ENCODE assay signal across 18 mouse cellular contexts in the genomic region with DNA sequence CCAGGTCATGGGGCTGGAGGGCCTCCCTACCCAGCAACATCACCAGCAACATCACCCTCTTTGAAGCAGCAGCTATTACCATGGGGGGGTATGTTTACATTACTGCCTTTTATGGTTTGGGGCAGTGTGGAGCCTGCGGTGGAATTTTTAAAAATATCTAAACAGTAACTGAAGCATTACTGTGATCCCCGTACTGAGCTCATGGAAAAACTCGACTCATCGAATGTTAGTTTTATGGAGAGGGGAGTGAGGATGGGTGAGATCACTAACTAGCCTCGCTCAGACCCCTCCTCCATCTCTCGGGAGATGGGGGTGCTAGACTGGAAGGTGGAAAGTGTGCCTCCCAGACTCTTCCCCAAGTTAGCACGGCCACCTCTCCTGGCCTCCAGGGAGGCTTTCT. TPM values are rescaled to one million over a fixed set of nuclear protein-coding genes. Genes with fewer than 3 reads are reported as not detected.
DNase-seq lines count a peak whose midpoint lies in the region; ATAC-seq and TF ChIP-seq lines count a peak whose summit lies in the region.
"Had no signal": no experiment of that assay in that cellular context is flagged by ENCODE, and none has a peak within 500 bp of the region (broad histone marks: within the 10 kb centered on the region; RNA-seq: fewer than 3 reads in every experiment).

No protein-coding gene starts in this region.

- 12% methylated on average over 7 of the region's 7 CpGs for WGBS in kidney, embryonic 16.5 days
- 57% methylated on average over 7 of the region's 7 CpGs for WGBS in embryonic facial prominence, embryonic 10.5 days
- WGBS in intestine, embryonic 14.5 days = 11% methylated on average over 7 of the region's 7 CpGs
- 57% methylated on average over 7 of the region's 7 CpGs for WGBS in small intestine, adult 2 months
- WGBS in midbrain, embryonic 16.5 days = 71% methylated on average over 7 of the region's 7 CpGs

- H3K9me3 ChIP-seq in kidney, embryonic 16.5 days (ENCODE audit: low read length) = no peaks in the 10 kb centered on the region
- H3K9me3 ChIP-seq in embryonic facial prominence, embryonic 10.5 days = no peaks in the 10 kb centered on the region
- no peaks in the 10 kb centered on the region for H3K9me3 ChIP-seq in intestine, embryonic 14.5 days (ENCODE audit: control insufficient read depth, low read length)
- no peaks in the 10 kb centered on the region for H3K9me3 ChIP-seq in midbrain, embryonic 16.5 days (replicated peaks; ENCODE audit: control insufficient read depth, low read length, poor library complexity, severe bottlenecking)
- H3K9me3 ChIP-seq: liver, embryonic 13.5 days; megakaryocyte, embryonic 14.5 days; neural tube, embryonic 15.5 days had no signal

- DNase-seq in kidney, adult 18-20 months = no peak
- DNase-seq in embryonic facial prominence, embryonic 10.5 days (ENCODE audit: low spot score) = no peak
- no peak for DNase-seq in intestine, embryonic 14.5 days (ENCODE audit: low spot score)
- no peak for DNase-seq in left cerebral cortex, postnatal 25 days (ENCODE audit: low spot score in 2 of 2)
- DNase-seq: cerebellum, adult 11-12 months; liver, embryonic 13.5 days; retina, postnatal 1 day; thymus, adult 18-20 months had no signal

- H3K4me2 ChIP-seq in kidney, embryonic 16.5 days (replicated peaks; ENCODE audit: low read depth, low read length) = no peak overlapping the region
- H3K4me2 ChIP-seq in intestine, embryonic 14.5 days (ENCODE audit: low read length) = peak overlapping the region; percentile 14; the same call in 1 of the 2 replicates
- no peak overlapping the region for H3K4me2 ChIP-seq in midbrain, embryonic 16.5 days (ENCODE audit: low read length)
- H3K4me2 ChIP-seq: liver, embryonic 13.5 days; neural tube, embryonic 15.5 days had no signal

- H3K36me3 ChIP-seq in kidney, embryonic 16.5 days (ENCODE audit: insufficient read depth, low read length) = no peaks in the 10 kb centered on the region
- no peaks in the 10 kb centered on the region for H3K36me3 ChIP-seq in embryonic facial prominence, embryonic 10.5 days (replicated peaks)
- H3K36me3 ChIP-seq in intestine, embryonic 14.5 days (ENCODE audit: control insufficient read depth, insufficient read depth, low read length) = no peaks in the 10 kb centered on the region
- no peaks in the 10 kb centered on the region for H3K36me3 ChIP-seq in small intestine, adult 2 months (ENCODE audit: control insufficient read depth, insufficient read depth, low read length)
- H3K36me3 ChIP-seq in midbrain, embryonic 16.5 days (ENCODE audit: control insufficient read depth, insufficient read depth, low read length) = no peaks in the 10 kb centered on the region
- H3K36me3 ChIP-seq: liver, embryonic 13.5 days; neural tube, embryonic 15.5 days had no signal

- peaks cover 42% of the 10 kb centered on the region for H3K4me1 ChIP-seq in kidney, embryonic 16.5 days (ENCODE audit: insufficient read depth, low read length)
- peaks cover 75% of the 10 kb centered on the region for H3K4me1 ChIP-seq in embryonic facial prominence, embryonic 10.5 days
- H3K4me1 ChIP-seq in intestine, embryonic 14.5 days (replicated peaks; ENCODE audit: control insufficient read depth, insufficient read depth, low read length) = peaks cover 57% of the 10 kb centered on the region
- H3K4me1 ChIP-seq in small intestine, adult 2 months (ENCODE audit: control insufficient read depth, insufficient read depth, insufficient read length, low read length) = peaks cover 16% of the 10 kb centered on the region
- peaks cover 12% of the 10 kb centered on the region for H3K4me1 ChIP-seq in midbrain, embryonic 16.5 days (ENCODE audit: control insufficient read depth, insufficient read depth, low read length)

- TF ChIP-seq CTCF in small intestine, adult 2 months (IDR thresholded peaks at IDR 0.05; ENCODE audit: extremely low read depth, insufficient read length, insufficient replicate concordance, low read depth, low read length) = no peak

- ATAC-seq in kidney, embryonic 16.5 days (ENCODE audit: low FRiP score, low TSS enrichment) = 0 out of 2 replicates have a peak, but pooled peaks have one; percentile 14
- ATAC-seq in intestine, embryonic 14.5 days (replicated peaks; ENCODE audit: low FRiP score, low TSS enrichment, low read depth) = no peak
- ATAC-seq in midbrain, embryonic 16.5 days = no peak
- ATAC-seq: hindbrain, postnatal 0 days had no signal

- H3K4me3 ChIP-seq in kidney, embryonic 16.5 days (ENCODE audit: low read length) = no peak overlapping the region
- H3K4me3 ChIP-seq in embryonic facial prominence, embryonic 10.5 days = no peak overlapping the region
- no peak overlapping the region for H3K4me3 ChIP-seq in intestine, embryonic 14.5 days (ENCODE audit: low read depth, low read length)
- no peak overlapping the region for H3K4me3 ChIP-seq in small intestine, adult 2 months (ENCODE audit: low read depth, low read length)
- no peak overlapping the region for H3K4me3 ChIP-seq in midbrain, embryonic 16.5 days (ENCODE audit: low read depth, low read length)
- H3K4me3 ChIP-seq: liver, embryonic 13.5 days; megakaryocyte, embryonic 14.5 days; neural tube, embryonic 15.5 days had no signal

- intact Hi-C loops in left cerebral cortex, postnatal 25 days (cut with DNase I) = no loop called here

- H3K9ac ChIP-seq in kidney, embryonic 16.5 days (replicated peaks; ENCODE audit: low read length) = no peak overlapping the region
- no peak overlapping the region for H3K9ac ChIP-seq in intestine, embryonic 14.5 days (ENCODE audit: low read length)
- H3K9ac ChIP-seq in midbrain, embryonic 16.5 days (ENCODE audit: low read depth, low read length) = no peak overlapping the region
- H3K9ac ChIP-seq: liver, embryonic 13.5 days; neural tube, embryonic 15.5 days had no signal

- no peak for TF ChIP-seq POLR2A in small intestine, adult 2 months (IDR thresholded peaks at IDR 0.05; ENCODE audit: low read depth, low read length)

- H3K27ac ChIP-seq in kidney, embryonic 16.5 days (ENCODE audit: low read length) = peak overlapping the region; percentile 66
- peak overlapping the region; percentile 79 for H3K27ac ChIP-seq in embryonic facial prominence, embryonic 10.5 days (replicated peaks)
- peak overlapping the region; percentile 87 for H3K27ac ChIP-seq in intestine, embryonic 14.5 days (ENCODE audit: low read depth)
- H3K27ac ChIP-seq in small intestine, adult 2 months (ENCODE audit: insufficient read depth, low read depth, low read length) = peak overlapping the region; percentile 33
- no peak overlapping the region for H3K27ac ChIP-seq in midbrain, embryonic 16.5 days (ENCODE audit: low read length)
- H3K27ac ChIP-seq: hindbrain, postnatal 0 days; liver, embryonic 13.5 days; neural tube, embryonic 15.5 days had no signal

- 0 out of 2 replicates have a peak, but pooled peaks cover 4% of the 10 kb centered on the region for H3K27me3 ChIP-seq in kidney, embryonic 16.5 days (ENCODE audit: insufficient read depth, low read length)
- peaks cover 43% of the 10 kb centered on the region for H3K27me3 ChIP-seq in embryonic facial prominence, embryonic 10.5 days (replicated peaks; ENCODE audit: low read depth, poor library complexity, severe bottlenecking)
- H3K27me3 ChIP-seq in intestine, embryonic 14.5 days (replicated peaks; ENCODE audit: control insufficient read depth, insufficient read depth, low read length) = no peaks in the 10 kb centered on the region; the same call in 1 of the 2 replicates
- H3K27me3 ChIP-seq in small intestine, adult 2 months (ENCODE audit: control insufficient read depth, insufficient read depth, low read length) = no peaks in the 10 kb centered on the region
- H3K27me3 ChIP-seq in midbrain, embryonic 16.5 days (ENCODE audit: control insufficient read depth, insufficient read depth, low read depth, low read length) = peaks cover 35% of the 10 kb centered on the region

RNA-seq across cellular contexts. Expression of a gene that starts 2.1 kb away (rescaled TPM):
- 133 and 135 TPM in 2 replicates for polyA plus RNA-seq in kidney, embryonic 16.5 days (2015; fragmentation: Nextera tagmentation; extraction: Ambion mirVana)
- polyA plus RNA-seq in embryonic facial prominence, embryonic 10.5 days (2016; fragmentation: Nextera tagmentation; extraction: Ambion mirVana) = 50.1 and 65.4 TPM in 2 replicates
- 123 and 163 TPM in 2 replicates for polyA plus RNA-seq in intestine, embryonic 14.5 days (2014; fragmentation: Nextera tagmentation; extraction: Ambion mirVana)
- 67.9 and 221 TPM in 2 replicates for polyA plus RNA-seq in small intestine, adult 2 months (2012; rRNA removed)
- 2.9 and 4.1 TPM in 2 replicates for polyA plus RNA-seq in midbrain, embryonic 16.5 days (2015; fragmentation: Nextera tagmentation; extraction: Ambion mirVana)
- total RNA-seq in left cerebral cortex, postnatal 25 days (2021) = 1 to 10 TPM; 3.8 to 4.1 TPM

RNA-seq across cellular contexts. Expression of a gene that starts 58.9 kb away (rescaled TPM):
- polyA plus RNA-seq in kidney, embryonic 16.5 days (2015; fragmentation: Nextera tagmentation; extraction: Ambion mirVana) = 1.1 and 1.2 TPM in 2 replicates
- polyA plus RNA-seq in embryonic facial prominence, embryonic 10.5 days (2016; fragmentation: Nextera tagmentation; extraction: Ambion mirVana) = not detected in 2 replicates
- 10.5 and 14.1 TPM in 2 replicates for polyA plus RNA-seq in intestine, embryonic 14.5 days (2014; fragmentation: Nextera tagmentation; extraction: Ambion mirVana)
- 2.5 TPM in 1 of 2 replicates, not detected in the other for polyA plus RNA-seq in small intestine, adult 2 months (2012; rRNA removed)
- polyA plus RNA-seq in midbrain, embryonic 16.5 days (2015; fragmentation: Nextera tagmentation; extraction: Ambion mirVana) = not detected in 2 replicates
- total RNA-seq in left cerebral cortex, postnatal 25 days (2021) = not detected
- total RNA-seq: hindbrain, postnatal 0 days; left cerebral cortex, adult 18-20 months had no signal
- polyA plus RNA-seq: cortical plate, adult 2 months; heart, embryonic 16.5 days; hindbrain, postnatal 0 days; neural tube, embryonic 15.5 days; spleen, adult 2 months had no signal
